Mouse (Mus musculus) CD4-positive, CD25-positive, alpha-beta regulatory T cell, adult 2 months (primary cell): Measurements from ENCODE around the gene Vmn1r33.
"Not testable (repeated sequence)": the region's sequence is repeated elsewhere in the genome, so short reads cannot be mapped to it uniquely, and the experiment has no call there.

Experiments used
- DNase-seq: peaks from one replicate; pipeline ENCODE4 v3.0.0-alpha.2; 2012; ENCODE audit warnings: low read depth, low spot score

Gene Vmn1r33

DNA sequence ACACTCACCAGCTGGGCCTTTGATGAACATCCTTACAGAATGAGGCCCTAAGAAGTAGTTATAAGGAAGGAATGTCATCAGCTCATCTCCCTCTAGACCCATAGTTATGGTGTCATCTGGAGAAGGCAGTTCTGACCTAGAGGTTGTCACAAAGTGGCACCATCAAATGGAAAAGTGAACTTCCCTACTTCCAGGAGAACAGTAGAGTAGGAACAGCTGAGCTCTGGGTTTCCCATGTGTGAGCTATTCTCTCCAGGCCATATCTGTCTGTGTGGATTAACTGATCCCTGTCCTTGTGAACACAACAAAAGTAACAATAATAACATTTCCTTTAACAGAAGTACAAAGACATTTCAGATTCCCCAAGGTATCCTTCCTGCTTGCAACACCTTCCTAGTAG, at the start of gene Vmn1r33:
Vmn1r33 (minus strand) TSS at position 101 of the 400 bp plus-strand sequence.
- not testable (repeated sequence) for DNase-seq

DNA sequence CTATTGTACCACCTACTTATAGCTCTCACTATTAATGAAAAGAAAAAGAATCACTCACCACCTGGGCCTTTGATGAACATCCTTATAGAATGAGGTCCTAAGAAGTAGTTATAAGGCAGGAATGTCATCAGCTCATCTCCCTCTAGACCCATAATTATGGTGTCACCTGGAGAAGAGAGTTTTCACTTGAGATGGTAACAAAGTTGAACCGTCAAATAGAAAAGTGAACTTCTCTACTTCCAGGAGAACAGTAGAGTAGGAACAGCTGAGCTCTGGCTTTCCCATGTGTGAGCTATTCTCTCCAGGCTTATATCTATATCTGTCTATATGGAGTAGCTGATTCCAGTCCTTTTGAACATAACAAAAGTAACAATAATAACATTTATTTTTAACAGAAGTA, 25.7 kb upstream of the Vmn1r33 start, which contains the start of gene Vmn1r34:
Vmn1r34 (minus strand) TSS at position 101 of the 400 bp plus-strand sequence.
- no peak for DNase-seq

DNA sequence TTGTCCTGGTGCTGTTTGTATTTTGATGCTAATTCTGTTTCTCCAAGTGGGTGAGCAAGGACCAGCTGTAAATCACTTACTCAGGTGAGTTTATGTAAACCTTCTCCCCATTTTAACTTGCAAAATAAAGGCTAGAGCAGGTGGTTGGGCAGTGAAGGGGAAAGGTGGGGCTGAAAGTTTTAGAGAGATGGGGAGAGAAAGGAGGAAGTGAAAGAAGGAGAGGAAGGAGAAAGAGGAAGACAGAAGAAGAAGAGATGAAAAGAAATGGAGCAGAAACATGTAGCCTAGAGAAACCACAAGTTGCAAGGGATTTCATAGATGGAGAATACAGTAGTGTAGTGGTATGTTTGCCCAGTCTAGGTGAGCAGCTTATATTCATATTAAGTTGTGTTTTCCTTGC, 22.3 kb downstream of the Vmn1r33 start:
- DNase-seq: no peak
